Mouse (Mus musculus): ENCODE results near the gene Sema6d.

GRCm38 (mm10) chr2:124223559-124223958, 133.8 kb downstream of the Sema6d start:
- TF ChIP-seq CTCF (IDR thresholded peaks at IDR 0.05) (no peak), EP300 (IDR thresholded peaks at IDR 0.05; ENCODE audit: insufficient read depth, low read depth, low read length) (no peak)
